Mouse (Mus musculus) neutrophil, adult 5-6 weeks (primary cell): ENCODE results near the gene Slc4a8. TPM values are rescaled to one million over a fixed set of nuclear protein-coding genes. Genes with fewer than 3 reads are reported as not detected.
A peak's percentile ranks its signal among the peaks of the same experiment; 100 is the strongest.
"Not testable (repeated sequence)": the region's sequence is repeated elsewhere in the genome, so short reads cannot be mapped to it uniquely, and the experiment has no call there.

Source experiments
- ATAC-seq: fragments of 151-379, 151-347 bp; 2 replicates; pipeline ENCODE4 v1.8.0; 2017; ENCODE audit warnings: mild to moderate bottlenecking, moderate TSS enrichment; ENCODE audit not compliant: insufficient number of reproducible peaks, poor library complexity, low FRiP score, severe bottlenecking; ENCODE audit errors: extremely low read depth
- total RNA-seq: library from RNA; stranded (forward); fragments of 200-1000 nt; gene quantifications from 2 replicates; pipeline ENCODE4 v1.2.3, GENCODE M21; 2017

Slc4a8 gene
- total RNA-seq, 1 experiment from 2014 or later = 5.6 TPM

DNA sequence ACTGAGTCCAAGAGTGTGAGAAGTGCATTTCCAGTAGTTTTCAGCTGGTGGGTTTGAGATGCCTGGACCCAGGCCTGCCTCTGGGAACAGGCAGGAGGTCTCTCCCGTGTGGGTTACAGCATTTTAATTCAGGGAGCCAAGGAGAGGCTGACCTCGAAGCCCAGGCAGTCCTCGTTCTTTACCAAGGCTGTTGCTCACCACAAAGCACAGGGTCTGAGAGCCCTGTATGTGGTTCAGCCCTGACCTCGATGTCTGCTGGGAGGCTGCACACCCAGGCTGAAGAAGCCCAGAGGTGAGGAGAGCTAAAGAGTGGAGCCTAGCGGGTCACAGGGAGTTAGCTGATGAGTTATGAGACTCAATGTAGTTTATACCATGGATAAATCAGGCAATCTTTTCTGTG, 52.0 kb downstream of the Slc4a8 start:
- no peak for ATAC-seq

DNA sequence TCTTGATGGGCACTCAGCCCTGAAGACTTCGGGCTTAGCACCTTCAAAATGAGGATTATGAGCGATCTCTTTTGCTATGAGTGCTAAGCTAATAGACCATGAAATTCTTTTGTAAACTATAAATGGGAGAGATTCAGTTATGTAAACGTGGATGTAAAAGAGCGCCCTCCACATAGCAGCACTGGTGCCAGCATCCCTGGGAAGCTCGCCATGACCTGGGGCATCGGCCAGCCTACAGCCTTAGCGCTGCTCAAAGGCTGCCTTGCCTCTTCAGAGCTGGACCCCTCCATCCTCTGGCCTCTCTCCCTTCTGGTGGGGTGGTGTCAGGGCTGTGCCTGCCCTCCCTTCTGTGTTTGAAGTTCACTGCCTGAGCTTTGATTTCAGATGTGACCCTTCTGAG, 52.5 kb downstream of the Slc4a8 start:
- no peak for ATAC-seq

DNA sequence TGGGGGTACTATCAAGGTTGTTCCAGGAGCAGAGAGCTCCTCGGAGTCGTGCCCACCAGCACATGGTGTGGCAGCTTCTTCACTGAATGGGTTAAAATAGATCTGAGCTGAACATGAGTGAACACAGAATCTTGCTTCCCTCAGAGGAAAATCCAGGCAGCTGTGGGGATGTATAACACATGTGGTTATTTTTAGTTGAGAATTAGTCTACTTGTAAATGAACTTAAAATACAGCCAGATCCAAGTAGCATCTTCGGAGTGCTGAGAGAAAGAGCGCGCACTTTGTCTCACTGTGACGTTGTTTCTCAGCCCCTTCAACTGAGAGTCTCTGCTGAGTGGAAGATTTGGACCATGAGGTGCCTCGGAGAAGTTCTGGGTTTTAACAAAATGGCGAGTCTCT, 53.8 kb downstream of the Slc4a8 start:
- no peak for ATAC-seq

DNA sequence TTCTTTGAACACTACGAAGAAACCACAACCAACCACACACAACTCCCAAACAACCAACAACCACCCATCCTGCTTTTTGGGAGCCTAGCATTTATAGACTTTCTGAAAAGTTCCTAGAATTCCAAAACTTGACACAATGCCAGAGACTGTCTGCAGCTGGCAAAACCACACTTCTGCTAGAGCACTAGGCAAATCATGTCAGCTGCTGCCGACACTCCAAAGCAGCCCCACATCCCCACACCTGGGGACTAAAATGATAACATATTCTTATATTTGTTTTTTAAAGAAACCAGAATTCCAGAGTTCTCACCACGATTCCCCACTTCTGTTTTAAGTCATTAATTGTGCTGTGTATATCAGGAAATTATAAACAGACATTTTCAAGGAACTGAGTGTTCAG, 57.3 kb downstream of the Slc4a8 start:
- ATAC-seq = no peak

DNA sequence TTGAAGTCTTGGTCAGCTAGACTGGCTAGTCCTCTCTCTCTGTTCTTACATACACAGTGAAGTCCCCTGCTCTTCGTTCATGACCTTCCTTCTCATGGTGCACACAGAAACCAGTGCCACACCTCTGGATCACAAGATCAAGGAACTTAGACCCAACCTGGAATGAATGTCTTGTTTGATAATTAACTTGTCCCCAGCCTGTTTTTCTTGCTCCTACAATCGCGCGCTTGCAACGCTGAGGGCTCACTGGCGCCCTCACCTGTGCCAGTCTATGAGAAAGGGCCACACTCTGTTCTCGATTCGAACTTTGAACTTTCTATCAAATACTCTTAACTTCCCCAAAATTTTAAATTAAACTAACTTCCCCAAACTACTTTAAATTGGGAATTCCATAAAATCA, 60.3 kb downstream of the Slc4a8 start:
- ATAC-seq = no peak

DNA sequence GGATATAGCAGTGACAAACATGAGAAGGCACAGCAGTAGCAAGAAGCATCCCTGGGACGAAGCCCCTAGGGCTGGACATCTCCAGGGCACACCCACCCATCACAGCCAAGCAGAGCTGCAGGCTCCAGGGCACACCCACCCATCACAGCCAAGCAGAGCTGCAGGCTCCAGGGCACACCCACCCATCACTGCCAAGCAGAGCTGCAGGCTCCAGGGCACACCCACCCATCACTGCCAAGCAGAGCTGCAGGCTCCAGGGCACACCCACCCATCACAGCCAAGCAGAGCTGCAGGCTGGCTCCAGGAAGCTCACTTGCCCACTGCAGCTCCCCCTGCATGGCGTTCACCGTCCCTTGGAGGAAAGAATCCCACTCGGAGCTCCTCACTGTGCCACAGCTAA, 60.8 kb downstream of the Slc4a8 start:
- not testable (repeated sequence) for ATAC-seq

DNA sequence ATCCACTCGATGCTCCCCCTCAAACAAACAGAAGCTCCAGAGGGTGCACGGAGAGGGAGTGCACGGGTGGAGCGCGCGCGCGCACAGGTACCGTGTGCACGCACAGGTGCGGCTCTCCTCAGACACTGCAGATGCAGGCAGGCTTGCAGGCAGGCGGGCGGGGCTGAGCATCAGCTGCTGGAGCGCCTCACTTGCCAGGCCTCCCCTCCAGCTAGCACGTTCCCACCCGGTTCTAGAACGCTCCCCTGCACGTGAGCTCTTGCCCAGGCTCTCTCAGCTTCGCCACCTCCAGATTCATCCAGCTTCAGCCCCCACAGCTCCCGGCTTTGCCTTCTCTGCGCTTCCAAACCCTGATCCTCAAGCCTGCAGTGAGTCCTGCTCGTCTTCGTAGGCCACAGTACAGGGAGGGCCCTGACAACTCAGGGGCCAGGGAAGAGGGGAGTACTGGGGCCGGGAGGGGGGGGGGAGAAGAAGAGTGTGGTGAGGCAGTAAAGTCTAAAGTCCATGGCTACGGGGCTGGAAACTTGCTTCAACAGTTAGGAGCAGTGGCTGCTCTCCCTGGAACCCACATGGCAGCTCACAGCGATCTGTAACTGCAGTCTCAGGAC, 63.8 kb downstream of the Slc4a8 start:
- no peak for ATAC-seq

DNA sequence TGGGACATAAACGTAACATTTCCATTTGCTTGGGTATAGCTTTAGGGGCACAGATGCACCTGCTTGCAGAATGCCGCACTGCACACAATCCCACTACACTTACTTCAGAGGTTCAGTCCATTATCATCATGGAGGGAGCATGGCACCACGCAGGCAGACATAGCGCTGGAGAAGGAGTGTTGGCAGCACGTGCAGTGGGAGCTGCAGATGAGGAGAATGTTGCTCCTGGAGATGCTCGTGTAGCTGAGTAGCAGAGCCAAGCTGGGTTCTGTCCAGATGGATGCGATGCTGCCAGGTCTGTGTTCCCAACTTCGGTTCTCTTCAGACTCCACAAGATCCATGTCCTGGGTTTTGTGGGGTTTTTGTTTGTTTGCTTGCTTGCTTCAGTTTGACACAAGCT, 64.5 kb downstream of the Slc4a8 start:
- ATAC-seq = no peak

DNA sequence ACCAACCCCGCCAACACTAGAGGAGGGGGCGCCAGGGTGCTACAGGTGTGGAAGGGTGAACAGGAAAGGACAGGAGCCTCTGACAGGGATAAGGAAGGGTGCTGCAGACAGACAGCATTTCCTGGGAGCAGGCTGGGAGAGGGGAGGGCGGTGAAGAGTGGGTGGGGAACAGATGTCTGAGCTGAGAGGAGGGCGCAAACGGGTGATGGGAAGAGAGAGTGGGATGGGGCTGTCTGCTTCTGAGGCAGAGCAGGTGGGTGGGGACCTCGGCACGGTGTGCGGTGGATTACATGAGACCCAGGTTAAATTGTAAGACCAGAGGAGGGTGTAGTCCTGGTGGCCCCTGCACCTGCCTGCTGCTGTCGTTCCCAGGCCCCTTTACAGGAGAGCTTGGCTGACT, 68.2 kb downstream of the Slc4a8 start:
- ATAC-seq = no peak

DNA sequence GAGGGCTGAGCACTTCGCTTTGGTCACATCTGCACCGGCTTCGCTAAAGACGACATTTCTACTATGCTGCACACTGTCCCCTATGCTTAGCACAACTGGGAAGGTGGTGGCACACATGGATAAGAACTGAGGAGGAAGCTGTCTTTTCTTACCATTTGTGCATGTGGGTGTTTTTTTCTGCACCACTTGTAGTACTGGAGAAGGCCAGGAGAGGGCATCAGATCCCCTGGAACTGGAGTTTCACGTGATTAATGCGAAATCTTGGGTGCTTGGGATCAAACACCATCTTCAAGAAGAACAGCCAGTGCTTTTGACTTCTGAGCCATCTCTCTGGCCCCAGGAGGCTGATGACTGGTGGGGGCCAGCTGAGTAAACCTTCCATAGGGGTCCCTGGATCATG, 69.1 kb downstream of the Slc4a8 start:
- no peak for ATAC-seq

DNA sequence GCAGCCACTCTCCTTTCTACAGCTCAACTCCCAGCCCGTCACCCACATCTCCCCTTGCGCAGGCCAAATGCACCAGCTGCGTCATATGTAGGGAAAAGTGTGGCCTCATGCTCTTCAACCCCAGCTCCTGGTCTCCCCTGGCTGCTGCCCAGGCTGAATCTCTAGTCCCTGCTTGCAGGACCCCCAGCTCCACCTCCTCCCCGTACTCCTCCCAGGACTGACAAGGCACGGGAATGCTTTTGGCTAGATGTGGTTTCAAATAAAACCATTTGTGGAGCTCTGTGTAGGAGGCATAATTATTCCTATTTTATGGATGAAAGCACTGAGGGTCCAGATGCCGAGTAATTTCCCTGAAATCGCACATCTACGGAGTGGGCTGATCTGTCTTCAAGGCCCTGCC, 70.6 kb downstream of the Slc4a8 start:
- ATAC-seq = no peak

DNA sequence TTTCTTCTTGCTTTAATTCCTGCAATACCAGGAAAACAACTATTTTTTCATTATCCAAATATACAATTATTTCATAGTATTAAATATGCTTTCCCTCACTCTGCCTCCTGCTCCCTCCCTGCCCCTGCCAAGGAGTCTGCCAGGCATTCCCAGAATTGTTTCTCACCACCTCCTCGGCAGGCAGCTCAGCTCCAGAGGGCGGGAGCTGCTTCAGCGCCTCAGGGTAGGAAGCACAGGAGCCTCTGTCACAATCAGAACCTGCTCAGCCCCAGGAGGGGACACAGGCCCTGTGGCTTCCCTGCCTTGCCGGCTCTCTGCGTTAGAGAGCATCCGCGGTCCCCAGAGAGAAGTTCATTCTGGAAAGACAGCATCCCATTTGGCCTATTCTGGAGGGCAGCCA, 71.2 kb downstream of the Slc4a8 start:
- ATAC-seq = no peak

DNA sequence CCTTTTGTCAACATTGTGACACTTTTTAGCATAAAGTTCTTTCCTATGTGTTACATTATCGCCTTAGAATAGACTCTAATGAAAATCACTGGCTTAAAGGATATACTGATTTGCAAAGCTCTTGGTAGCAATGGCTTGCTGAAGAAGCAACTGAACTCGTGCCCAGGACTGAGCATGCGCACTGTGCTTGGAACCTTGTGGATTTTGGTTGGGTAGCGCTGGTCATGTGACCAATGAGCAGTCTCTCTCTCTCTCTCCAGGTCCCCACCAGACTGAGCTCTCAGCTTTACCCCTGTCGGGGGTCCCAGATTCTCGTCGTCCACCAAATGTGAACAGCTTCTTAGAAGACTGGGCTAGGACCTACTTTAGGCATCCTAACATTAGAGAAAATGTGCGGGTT, 75.2 kb downstream of the Slc4a8 start:
- ATAC-seq = no peak

DNA sequence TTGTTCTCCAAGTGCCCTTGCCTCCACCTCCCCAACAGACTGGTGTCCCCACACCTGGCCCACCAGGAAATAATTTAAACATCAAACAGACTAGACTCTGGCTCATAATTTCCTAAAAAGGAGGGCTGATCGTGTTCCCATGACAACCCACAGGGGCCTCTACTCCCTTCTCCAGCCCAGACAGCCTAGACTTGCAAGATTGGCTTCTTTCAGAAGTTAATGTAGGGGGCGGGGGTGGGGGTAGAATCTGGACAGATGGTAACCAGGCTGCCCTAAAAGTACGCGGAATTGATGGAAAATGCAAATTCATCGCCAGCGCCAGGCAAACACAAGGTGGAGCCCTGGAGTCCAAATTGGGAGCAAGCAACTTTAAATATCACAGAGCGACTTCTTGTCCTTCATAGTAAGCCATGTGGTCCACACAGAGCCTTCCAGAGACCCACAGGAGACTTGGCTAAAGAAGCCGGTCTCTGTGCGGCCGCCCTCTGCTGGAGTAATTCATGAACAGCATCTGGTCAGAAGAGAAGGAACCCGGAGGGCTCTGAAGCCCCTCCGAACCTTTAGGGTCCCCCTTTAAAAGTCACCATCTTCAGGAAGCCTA, 77.2 kb downstream of the Slc4a8 start:
- no peak for ATAC-seq

DNA sequence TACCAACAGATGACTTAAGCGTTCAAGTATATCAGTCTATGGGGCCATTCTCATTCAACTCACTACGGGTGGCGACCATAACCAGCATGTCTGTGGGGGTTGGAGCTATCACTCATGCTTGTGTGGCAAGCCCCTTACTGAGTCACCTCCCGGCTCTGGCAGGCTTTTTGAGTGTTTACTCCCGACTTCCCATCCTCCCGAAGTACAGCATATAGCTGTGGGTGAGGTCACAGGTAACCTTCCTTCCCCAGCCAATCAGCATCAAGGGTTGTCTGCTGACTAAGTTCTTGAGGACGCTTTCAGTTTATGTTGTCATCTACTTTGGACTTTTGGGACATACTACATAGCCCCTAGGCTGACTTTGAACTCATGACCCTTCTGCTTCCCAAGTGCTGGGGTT, 82.8 kb downstream of the Slc4a8 start:
- no peak for ATAC-seq

DNA sequence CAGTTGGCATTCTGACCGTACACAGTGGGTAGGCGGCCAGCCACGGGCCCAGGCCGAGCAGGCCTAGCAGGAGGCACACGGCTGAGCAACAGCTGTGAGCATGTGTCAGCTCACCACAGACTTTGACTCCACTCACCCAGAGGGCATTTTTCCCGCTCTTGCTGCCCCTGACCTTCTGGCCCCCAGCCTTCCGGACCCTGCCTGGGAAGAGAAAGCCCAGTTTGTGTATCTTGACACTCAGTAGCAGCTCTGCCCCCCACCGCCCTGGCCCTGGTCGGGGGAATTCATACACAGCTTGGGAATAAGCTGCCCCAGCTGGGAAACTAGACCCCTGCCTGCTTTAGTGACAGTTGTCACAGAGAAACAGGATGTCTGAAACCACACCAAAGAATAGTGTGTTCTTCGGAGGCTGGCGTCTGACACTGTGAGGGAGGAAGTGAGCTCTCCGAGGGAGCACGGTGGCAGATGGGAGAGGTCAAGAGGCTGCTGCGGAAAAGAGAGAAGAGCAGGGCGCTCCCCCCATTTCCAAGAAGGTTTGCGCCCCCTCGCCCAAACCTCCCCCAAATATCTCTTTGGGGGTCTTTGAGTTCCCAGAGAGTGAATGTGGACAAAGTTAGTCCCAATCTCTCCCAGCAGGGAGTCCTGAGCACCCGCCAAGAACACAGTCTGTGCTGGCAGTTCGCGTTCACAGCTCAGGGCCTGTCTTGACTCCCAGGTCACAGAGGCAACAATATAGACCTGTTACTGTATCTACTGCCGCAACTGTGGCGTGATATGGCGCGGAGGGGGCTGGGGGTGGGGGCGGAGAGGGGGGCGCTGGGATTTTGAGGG, 83.7 kb downstream of the Slc4a8 start:
- peak; percentile 33; the same call in 1 of the 2 replicates for ATAC-seq

DNA sequence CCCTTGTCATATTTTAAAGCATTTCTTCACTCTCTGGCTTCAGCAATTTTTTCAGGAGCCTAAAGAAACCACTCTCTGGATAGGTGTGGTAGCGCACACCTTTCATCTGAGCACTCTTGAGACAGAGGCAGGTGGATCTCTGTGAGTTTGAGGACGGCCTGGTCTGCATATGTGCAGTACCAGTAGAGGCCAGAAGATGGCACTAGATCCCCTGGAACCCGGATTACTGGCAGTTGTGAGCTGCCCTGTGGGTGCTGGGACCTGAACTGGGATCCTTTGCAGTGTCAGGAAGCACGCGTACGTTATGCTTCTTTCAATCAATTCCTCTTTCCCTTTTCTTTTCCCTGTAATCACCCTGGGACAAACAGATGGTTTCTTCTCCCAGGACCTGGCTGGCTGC, 85.6 kb downstream of the Slc4a8 start:
- no peak for ATAC-seq

DNA sequence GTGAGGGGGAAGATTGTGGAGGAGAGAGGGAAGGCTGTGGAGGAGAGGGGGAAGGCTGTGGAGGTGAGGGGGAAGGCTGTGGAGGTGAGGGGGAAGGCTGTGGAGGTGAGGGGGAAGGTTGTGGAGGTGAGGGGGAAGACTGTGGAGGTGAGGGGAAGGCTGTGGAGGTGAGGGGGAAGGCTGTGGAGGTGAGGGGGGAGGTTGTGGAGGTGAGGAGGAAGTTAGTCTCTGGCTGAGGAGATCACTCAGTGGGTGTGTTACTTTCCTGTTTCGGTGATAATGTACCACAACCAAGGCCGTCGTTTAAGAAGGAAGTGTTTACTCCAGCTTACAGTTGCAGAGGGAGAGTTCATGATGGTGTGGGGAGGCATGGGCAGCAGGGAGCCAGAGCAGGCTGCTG, 96.0 kb downstream of the Slc4a8 start:
- no peak for ATAC-seq

DNA sequence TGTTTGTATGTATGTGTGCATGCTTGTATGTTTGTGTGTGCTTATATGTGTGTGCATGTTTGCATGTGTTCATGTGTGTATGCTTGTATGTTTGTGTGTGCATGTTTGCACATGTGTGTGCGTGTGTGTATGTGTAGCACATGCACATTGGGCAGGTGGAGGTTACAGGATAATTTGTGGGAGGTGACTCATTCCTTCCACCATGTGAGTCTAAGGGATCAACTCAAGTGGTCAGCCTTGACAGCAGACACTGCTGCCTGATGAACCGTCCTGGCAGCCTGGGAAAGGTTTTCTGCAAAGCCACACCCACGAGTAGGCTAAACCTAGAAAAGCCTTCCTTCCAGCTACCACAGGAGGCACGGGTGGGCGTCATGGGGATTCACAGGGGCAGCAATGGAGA, 99.3 kb downstream of the Slc4a8 start:
- ATAC-seq = no peak

DNA sequence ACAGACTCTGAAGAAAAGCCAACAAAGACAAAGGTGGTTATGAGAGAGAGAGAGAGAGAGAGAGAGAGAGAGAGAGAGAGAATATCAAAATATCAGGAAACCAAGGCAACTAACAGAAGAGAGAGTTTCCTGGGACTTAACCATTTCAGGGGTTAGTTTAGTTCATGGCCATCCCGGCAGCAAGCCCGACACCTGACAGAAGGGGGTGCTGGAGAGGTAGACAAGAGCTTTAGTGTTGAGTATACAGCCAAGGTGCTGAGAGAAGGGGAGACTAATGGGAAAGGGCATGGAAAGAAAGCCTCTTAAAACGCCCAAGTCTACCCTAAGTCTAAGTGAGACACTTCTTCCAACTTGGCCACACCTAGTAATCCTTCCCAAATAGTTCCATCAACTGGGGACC, 104.0 kb downstream of the Slc4a8 start:
- no peak for ATAC-seq
